9 mouse cellular contexts compared by ENCODE assay signal in the genomic region with DNA sequence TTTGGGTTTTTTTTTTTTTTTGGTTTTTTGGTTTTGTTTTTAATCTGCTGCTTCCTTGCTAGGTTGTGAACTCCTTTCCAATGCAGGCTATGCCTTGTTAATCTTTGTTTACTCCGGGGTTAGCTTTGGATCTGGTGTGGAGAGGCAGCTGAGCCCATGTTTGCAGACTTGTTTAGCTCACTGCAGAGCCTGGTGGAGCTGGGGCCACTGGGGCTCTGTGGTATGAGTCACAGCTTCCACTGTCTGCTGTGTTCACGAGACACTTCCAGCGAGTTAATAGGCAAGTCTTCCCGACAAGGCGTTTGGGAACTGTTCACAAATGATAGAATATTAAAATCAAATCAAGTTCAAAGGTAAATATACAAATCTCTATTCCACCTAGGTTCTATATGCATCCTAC. TPM values are rescaled to one million over a fixed set of nuclear protein-coding genes. Genes with fewer than 3 reads are reported as not detected.
DNase-seq lines count a peak whose midpoint lies in the region; ATAC-seq and TF ChIP-seq lines count a peak whose summit lies in the region.
"Had no signal": no experiment of that assay in that cellular context is flagged by ENCODE, and none has a peak within 500 bp of the region (broad histone marks: within the 10 kb centered on the region; RNA-seq: fewer than 3 reads in every experiment).

No protein-coding gene starts in this region.

- ATAC-seq in intestine, postnatal 0 days: peak; percentile 48; the same call in 1 of the 2 replicates
- ATAC-seq in granulocyte monocyte progenitor cell, adult 5-6 weeks (replicated peaks; ENCODE audit: poor library complexity, severe bottlenecking): no peak

- no peak for TF ChIP-seq CTCF in intestine, postnatal 0 days (IDR thresholded peaks at IDR 0.05; ENCODE audit: low read depth)

- WGBS in intestine, postnatal 0 days: 3% methylated on average over 5 of the region's 5 CpGs

- no peaks in the 10 kb centered on the region for H3K4me1 ChIP-seq in intestine, postnatal 0 days (replicated peaks; ENCODE audit: control insufficient read depth, insufficient read depth, low read length)
- H3K4me1 ChIP-seq: megakaryocyte, embryonic 14.5 days had no signal

- H3K27ac ChIP-seq in intestine, postnatal 0 days (ENCODE audit: low read depth, low read length): no peak overlapping the region

- no peak overlapping the region for H3K9ac ChIP-seq in intestine, postnatal 0 days (ENCODE audit: low read depth, low read length)

- DNase-seq in layer of hippocampus, adult 11-12 months (ENCODE audit: low spot score): peak; percentile 45
- DNase-seq in layer of hippocampus, postnatal 36 days: no peak
- peak; percentile 40 for DNase-seq in NIH3T3 (ENCODE audit: low read depth)
- DNase-seq in adrenal gland, postnatal 36 days: peak; percentile 47 to 61
- no peak for DNase-seq in ovary, postnatal 14 days (ENCODE audit: low spot score)
- no peak for DNase-seq in retina, embryonic 14.5 days (ENCODE audit: low spot score)

- no peak overlapping the region for H3K4me3 ChIP-seq in intestine, postnatal 0 days (ENCODE audit: low read depth, low read length)
- H3K4me3 ChIP-seq: megakaryocyte, embryonic 14.5 days had no signal

- no peaks in the 10 kb centered on the region for H3K27me3 ChIP-seq in intestine, postnatal 0 days (replicated peaks; ENCODE audit: control insufficient read depth, insufficient read depth, low read length)

- H3K9me3 ChIP-seq in intestine, postnatal 0 days (ENCODE audit: control insufficient read depth): no peaks in the 10 kb centered on the region
- H3K9me3 ChIP-seq: megakaryocyte, embryonic 14.5 days had no signal

- H3K36me3 ChIP-seq in intestine, postnatal 0 days (ENCODE audit: control insufficient read depth, insufficient read depth): no peaks in the 10 kb centered on the region

- H3K4me2 ChIP-seq in intestine, postnatal 0 days (replicated peaks; ENCODE audit: low read depth): 0 out of 2 replicates have a peak overlapping the region, but pooled peaks have one; percentile 30

RNA-seq across cellular contexts. Expression of a gene that starts 22.4 kb away (rescaled TPM):
- total RNA-seq in layer of hippocampus, postnatal 36 days (2021): 10 to 100 TPM; 40.7 to 44.2 TPM
- total RNA-seq in adrenal gland, postnatal 36 days (2021): 1 to 10 TPM; 1.3 to 2.9 TPM
- 16.2 and 17.2 TPM in 2 replicates for polyA plus RNA-seq in intestine, postnatal 0 days (2015; fragmentation: Nextera tagmentation; extraction: Ambion mirVana)
- total RNA-seq in granulocyte monocyte progenitor cell, adult 5-6 weeks (2014; fragmentation: Nextera tagmentation): not detected in 2 replicates
- total RNA-seq in granulocyte monocyte progenitor cell, adult 5-6 weeks (2017): not detected in 2 replicates

RNA-seq across cellular contexts. Expression of a gene that starts 30.7 kb away (rescaled TPM):
- 10 to 100 TPM; 39.0 to 43.9 TPM for total RNA-seq in layer of hippocampus, postnatal 36 days (2021)
- 10 to 100 TPM; 44.2 to 65.8 TPM for total RNA-seq in adrenal gland, postnatal 36 days (2021)
- 160 and 162 TPM in 2 replicates for polyA plus RNA-seq in intestine, postnatal 0 days (2015; fragmentation: Nextera tagmentation; extraction: Ambion mirVana)
- total RNA-seq in granulocyte monocyte progenitor cell, adult 5-6 weeks (2014; fragmentation: Nextera tagmentation): 51.4 and 54.4 TPM in 2 replicates
- total RNA-seq in granulocyte monocyte progenitor cell, adult 5-6 weeks (2017): 48.3 and 57.0 TPM in 2 replicates

Comparison
In these comparisons a context has a peak if more than half of its experiments do, and no peak if none do; other contexts are left out.
1. DNase-seq: peak in layer of hippocampus, adult 11-12 months (single experiment), NIH3T3 (single experiment) and adrenal gland, postnatal 36 days (2 of 2); none in layer of hippocampus, postnatal 36 days (0 of 2), ovary, postnatal 14 days (single experiment) and retina, embryonic 14.5 days (single experiment).
2. RNA of a gene that starts 22.4 kb away (total RNA-seq): 40.7 to 44.2 TPM in layer of hippocampus, postnatal 36 days; 1.3 to 2.9 TPM in adrenal gland, postnatal 36 days and not detected in granulocyte monocyte progenitor cell, adult 5-6 weeks; every median in the first group is over 10 times any median in the second.